ENCODE assay signal across 9 mouse cellular contexts in genomic region chr17:25109578-25109977, GRCm38 (mm10). TPM values are rescaled to one million over a fixed set of nuclear protein-coding genes. Genes with fewer than 3 reads are reported as not detected.
DNase-seq lines count a peak whose midpoint lies in the region; ATAC-seq and TF ChIP-seq lines count a peak whose summit lies in the region.
"Had no signal": no experiment of that assay in that cellular context is flagged by ENCODE, and none has a peak within 500 bp of the region (broad histone marks: within the 10 kb centered on the region; RNA-seq: fewer than 3 reads in every experiment).

No protein-coding gene starts in this region.

- ATAC-seq in cerebellum, adult (ENCODE audit: insufficient number of reproducible peaks, low FRiP score, low TSS enrichment) = no peak
- ATAC-seq in embryonic facial prominence, embryonic 11.5 days (replicated peaks; ENCODE audit: insufficient number of reproducible peaks, low FRiP score, low TSS enrichment, low read depth) = no peak

- no peak for TF ChIP-seq POLR2A in cerebellum, adult 2 months (IDR thresholded peaks at IDR 0.05; ENCODE audit: borderline replicate concordance, insufficient read depth, low read length)
- no peak for TF ChIP-seq POLR2A in spleen, adult 2 months (IDR thresholded peaks at IDR 0.05; ENCODE audit: low read depth, low read length)

- H3K27ac ChIP-seq in cerebellum, adult 2 months (ENCODE audit: insufficient read depth, low read length) = no peak overlapping the region
- no peak overlapping the region for H3K27ac ChIP-seq in spleen, adult 2 months (ENCODE audit: insufficient read depth, low read length)
- H3K27ac ChIP-seq in embryonic facial prominence, embryonic 11.5 days (replicated peaks; ENCODE audit: low read depth, low read length) = no peak overlapping the region
- H3K27ac ChIP-seq: hindbrain, embryonic 15.5 days had no signal

- TF ChIP-seq CTCF in cerebellum, adult 2 months (IDR thresholded peaks at IDR 0.05; ENCODE audit: borderline replicate concordance, insufficient read depth, low read depth, low read length) = peak; percentile 66; the same call in 1 of the 2 replicates
- peak; percentile 33; the same call in 1 of the 2 replicates for TF ChIP-seq CTCF in spleen, adult 2 months (IDR thresholded peaks at IDR 0.05; ENCODE audit: extremely low read depth, insufficient read depth, insufficient read length, insufficient replicate concordance)

- H3K9ac ChIP-seq in embryonic facial prominence, embryonic 11.5 days (replicated peaks; ENCODE audit: low read length) = no peak overlapping the region
- H3K9ac ChIP-seq: hindbrain, embryonic 15.5 days had no signal

- H3K27me3 ChIP-seq in cerebellum, adult 2 months (ENCODE audit: control insufficient read depth, insufficient read depth, low read length) = no peaks in the 10 kb centered on the region
- H3K27me3 ChIP-seq in spleen, adult 2 months (ENCODE audit: control insufficient read depth, insufficient read depth, low read length) = no peaks in the 10 kb centered on the region
- H3K27me3 ChIP-seq in embryonic facial prominence, embryonic 11.5 days (ENCODE audit: control insufficient read depth, insufficient read depth, low read length) = no peaks in the 10 kb centered on the region
- H3K27me3 ChIP-seq: hindbrain, embryonic 15.5 days had no signal

- peaks cover 34% of the 10 kb centered on the region for H3K4me1 ChIP-seq in cerebellum, adult 2 months (ENCODE audit: control insufficient read depth, insufficient read depth, low read length)
- H3K4me1 ChIP-seq in spleen, adult 2 months (ENCODE audit: control insufficient read depth, insufficient read depth, insufficient read length) = no peaks in the 10 kb centered on the region
- no peaks in the 10 kb centered on the region for H3K4me1 ChIP-seq in embryonic facial prominence, embryonic 11.5 days (ENCODE audit: control insufficient read depth, insufficient read depth, low read length)

- WGBS in cerebellum, adult 2 months = 71% methylated on average over 2 of the region's 2 CpGs
- 95% methylated on average over 2 of the region's 2 CpGs for WGBS in spleen, adult 2 months
- 79% methylated on average over 2 of the region's 2 CpGs for WGBS in embryonic facial prominence, embryonic 11.5 days

- peak; percentile 48 to 61 for DNase-seq in cerebellum, adult 2 months
- DNase-seq in spleen, adult 2 months (ENCODE audit: low read depth in 1 of 2, low spot score in 2 of 2) = peak in 1 of 2 experiments; percentile 20
- DNase-seq in spleen, adult 12 weeks (ENCODE audit: low spot score) = no peak
- DNase-seq in embryonic facial prominence, embryonic 11.5 days (ENCODE audit: low spot score) = peak; percentile 49
- DNase-seq in kidney, postnatal 4 days = peak; percentile 62 to 71
- DNase-seq in retina, embryonic 14.5 days (ENCODE audit: low spot score) = peak; percentile 69
- DNase-seq in right cerebral cortex, adult 18-20 months = no peak

- H3K36me3 ChIP-seq in spleen, adult 2 months (ENCODE audit: control insufficient read depth, insufficient read depth, low read length) = peaks cover 12% of the 10 kb centered on the region
- peaks cover 3% of the 10 kb centered on the region; the same call in 1 of the 2 replicates for H3K36me3 ChIP-seq in embryonic facial prominence, embryonic 11.5 days (replicated peaks; ENCODE audit: control insufficient read depth, insufficient read depth, low read depth, low read length)

- no peak overlapping the region for H3K4me2 ChIP-seq in embryonic facial prominence, embryonic 11.5 days (ENCODE audit: low read depth, low read length)
- H3K4me2 ChIP-seq: hindbrain, embryonic 15.5 days had no signal

- H3K4me3 ChIP-seq in cerebellum, adult 2 months (replicated peaks; ENCODE audit: insufficient read depth, low read depth, low read length) = no peak overlapping the region
- no peak overlapping the region for H3K4me3 ChIP-seq in spleen, adult 2 months (ENCODE audit: extremely low read depth, insufficient read depth, insufficient read length)
- H3K4me3 ChIP-seq in embryonic facial prominence, embryonic 11.5 days (ENCODE audit: low read depth, low read length) = no peak overlapping the region
- H3K4me3 ChIP-seq: hindbrain, embryonic 15.5 days had no signal

- no peaks in the 10 kb centered on the region for H3K9me3 ChIP-seq in embryonic facial prominence, embryonic 11.5 days (replicated peaks; ENCODE audit: control insufficient read depth, low read length)
- H3K9me3 ChIP-seq: hindbrain, embryonic 15.5 days had no signal

RNA-seq across cellular contexts. Expression of gene Telo2, which starts 6.2 kb away (rescaled TPM):
- polyA plus RNA-seq in cerebellum, adult 2 months (2012; rRNA removed) = 39.5 and 43.7 TPM in 2 replicates
- 20.7 and 22.6 TPM in 2 replicates for polyA plus RNA-seq in spleen, adult 2 months (2012; rRNA removed)
- 20.6 and 26.7 TPM in 2 replicates for polyA plus RNA-seq in embryonic facial prominence, embryonic 11.5 days (2014; fragmentation: Nextera tagmentation; extraction: Ambion mirVana)

RNA-seq across cellular contexts. Expression of gene Ptx4, which starts 11.0 kb away (rescaled TPM):
- polyA plus RNA-seq in cerebellum, adult 2 months (2012; rRNA removed) = 0.11 TPM in 1 of 2 replicates, not detected in the other
- polyA plus RNA-seq in spleen, adult 2 months (2012; rRNA removed) = not detected in 2 replicates
- polyA plus RNA-seq in embryonic facial prominence, embryonic 11.5 days (2014; fragmentation: Nextera tagmentation; extraction: Ambion mirVana) = 0.32 and 0.71 TPM in 2 replicates
- polyA plus RNA-seq: hindbrain, embryonic 15.5 days had no signal

RNA-seq across cellular contexts. Expression of gene Clcn7, which starts 23.6 kb away (rescaled TPM):
- polyA plus RNA-seq in cerebellum, adult 2 months (2012; rRNA removed) = 50.3 and 52.7 TPM in 2 replicates
- 27.0 and 29.9 TPM in 2 replicates for polyA plus RNA-seq in spleen, adult 2 months (2012; rRNA removed)
- polyA plus RNA-seq in embryonic facial prominence, embryonic 11.5 days (2014; fragmentation: Nextera tagmentation; extraction: Ambion mirVana) = 19.8 and 21.6 TPM in 2 replicates

RNA-seq across cellular contexts. Expression of gene Tmem204, which starts 26.2 kb away (rescaled TPM):
- 20.4 and 22.8 TPM in 2 replicates for polyA plus RNA-seq in cerebellum, adult 2 months (2012; rRNA removed)
- 37.6 and 46.7 TPM in 2 replicates for polyA plus RNA-seq in spleen, adult 2 months (2012; rRNA removed)
- polyA plus RNA-seq in embryonic facial prominence, embryonic 11.5 days (2014; fragmentation: Nextera tagmentation; extraction: Ambion mirVana) = 9.6 and 11.7 TPM in 2 replicates

RNA-seq across cellular contexts. Expression of gene Ccdc154, which starts 52.7 kb away (rescaled TPM):
- polyA plus RNA-seq in cerebellum, adult 2 months (2012; rRNA removed) = 0.06 and 0.10 TPM in 2 replicates
- 0.04 TPM in 1 of 2 replicates, not detected in the other for polyA plus RNA-seq in spleen, adult 2 months (2012; rRNA removed)
- not detected in 2 replicates for polyA plus RNA-seq in embryonic facial prominence, embryonic 11.5 days (2014; fragmentation: Nextera tagmentation; extraction: Ambion mirVana)
- polyA plus RNA-seq: hindbrain, embryonic 15.5 days had no signal

Comparison
In these comparisons a context has a peak if more than half of its experiments do, and no peak if none do; other contexts are left out.
1. DNase-seq: peak in cerebellum, adult 2 months (2 of 2), embryonic facial prominence, embryonic 11.5 days (single experiment), kidney, postnatal 4 days (2 of 2) and retina, embryonic 14.5 days (single experiment); none in spleen, adult 12 weeks (single experiment) and right cerebral cortex, adult 18-20 months (single experiment).